ENCODE assay signal across 13 mouse cellular contexts in the genomic region with DNA sequence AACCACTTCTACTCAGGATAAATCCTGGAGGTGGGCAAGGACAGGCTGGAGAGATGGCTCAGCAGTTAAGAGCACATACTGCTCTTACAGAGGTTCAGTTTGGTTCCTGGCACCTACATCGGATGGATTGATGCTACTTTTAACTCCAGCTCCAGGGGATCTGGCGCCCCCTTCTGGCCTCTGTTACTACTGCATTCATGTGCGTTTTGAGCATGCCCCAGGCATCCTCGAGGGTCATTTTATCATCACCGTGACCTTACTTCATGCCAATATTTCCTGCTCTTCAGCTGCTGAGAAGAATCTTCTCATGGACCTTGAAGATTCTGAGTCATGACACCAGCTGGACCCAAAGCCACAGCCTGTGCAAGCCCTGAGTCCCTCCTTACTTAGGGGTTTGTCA. TPM values are rescaled to one million over a fixed set of nuclear protein-coding genes. Genes with fewer than 3 reads are reported as not detected.
A peak's percentile ranks its signal among the peaks of the same experiment; 100 is the strongest.
DNase-seq lines count a peak whose midpoint lies in the region; ATAC-seq and TF ChIP-seq lines count a peak whose summit lies in the region.
"Had no signal": no experiment of that assay in that cellular context is flagged by ENCODE, and none has a peak within 500 bp of the region (broad histone marks: within the 10 kb centered on the region; RNA-seq: fewer than 3 reads in every experiment).

No protein-coding gene starts in this region.

- H3K27me3 ChIP-seq in kidney, adult 2 months (replicated peaks; ENCODE audit: control insufficient read depth, insufficient read depth, low read length) = no peaks in the 10 kb centered on the region
- peaks cover under 1% of the 10 kb centered on the region; the same call in 1 of the 2 replicates for H3K27me3 ChIP-seq in stomach, postnatal 0 days (ENCODE audit: control insufficient read depth, insufficient read depth, low read length)

- TF ChIP-seq POLR2A in kidney, adult 2 months (IDR thresholded peaks at IDR 0.05; ENCODE audit: low read depth, low read length) = no peak

- no peaks in the 10 kb centered on the region for H3K4me1 ChIP-seq in kidney, adult 2 months (ENCODE audit: control insufficient read depth, insufficient read depth, low read length)
- H3K4me1 ChIP-seq in stomach, postnatal 0 days (replicated peaks; ENCODE audit: control insufficient read depth, insufficient read depth) = no peaks in the 10 kb centered on the region
- H3K4me1 ChIP-seq: embryonic facial prominence, embryonic 15.5 days; limb, embryonic 10.5 days; stomach, embryonic 15.5 days had no signal

- H3K36me3 ChIP-seq in kidney, adult 2 months (ENCODE audit: control insufficient read depth, insufficient read depth, low read length) = no peaks in the 10 kb centered on the region
- no peaks in the 10 kb centered on the region for H3K36me3 ChIP-seq in stomach, postnatal 0 days (ENCODE audit: control insufficient read depth, insufficient read depth, low read length)
- H3K36me3 ChIP-seq: embryonic facial prominence, embryonic 15.5 days; limb, embryonic 10.5 days; stomach, embryonic 15.5 days had no signal

- WGBS in kidney, adult 2 months = 60% methylated on average over 5 of the region's 5 CpGs
- 60% methylated on average over 5 of the region's 5 CpGs for WGBS in stomach, postnatal 0 days

- H3K4me3 ChIP-seq in kidney, adult 2 months (ENCODE audit: insufficient read depth, low read depth, low read length) = no peak overlapping the region
- no peak overlapping the region for H3K4me3 ChIP-seq in stomach, postnatal 0 days (ENCODE audit: low read depth, low read length)
- H3K4me3 ChIP-seq: embryonic facial prominence, embryonic 15.5 days; limb, embryonic 10.5 days; stomach, embryonic 15.5 days had no signal

- no peak for TF ChIP-seq EP300 in stomach, postnatal 0 days (optimal IDR thresholded peaks at IDR 0.05)

- TF ChIP-seq CTCF in kidney, adult 2 months (conservative IDR thresholded peaks at IDR 0.05; ENCODE audit: insufficient read depth, insufficient read length, low read depth, low read length) = peak; percentile 41
- TF ChIP-seq CTCF in stomach, postnatal 0 days (IDR thresholded peaks at IDR 0.05; ENCODE audit: low read depth) = peak; percentile 48

- H3K27ac ChIP-seq in kidney, adult 2 months (ENCODE audit: insufficient read depth, low read depth, low read length) = no peak overlapping the region
- no peak overlapping the region for H3K27ac ChIP-seq in stomach, postnatal 0 days (replicated peaks)
- H3K27ac ChIP-seq: embryonic facial prominence, embryonic 15.5 days; limb, embryonic 10.5 days; stomach, embryonic 15.5 days had no signal

- no peaks in the 10 kb centered on the region for H3K9me3 ChIP-seq in stomach, postnatal 0 days (ENCODE audit: control insufficient read depth, low read length)
- H3K9me3 ChIP-seq: embryonic facial prominence, embryonic 15.5 days; limb, embryonic 10.5 days; stomach, embryonic 15.5 days had no signal

- peak; percentile 27 for DNase-seq in kidney, adult 2 months
- DNase-seq in kidney, adult 18-20 months = no peak
- peak; percentile 11 for DNase-seq in thymus, postnatal 25 days
- DNase-seq in thymus, postnatal 10 days (ENCODE audit: low spot score in 2 of 2) = no peak
- DNase-seq in R1 (ENCODE audit: low read depth, low spot score) = peak; percentile 71
- DNase-seq in stomach, postnatal 0 days (ENCODE audit: low spot score) = no peak
- DNase-seq in heart, adult 11 months = no peak
- DNase-seq: heart, postnatal 10 days had no signal

- H3K4me2 ChIP-seq in stomach, postnatal 0 days (replicated peaks; ENCODE audit: low read depth) = no peak overlapping the region
- H3K4me2 ChIP-seq: embryonic facial prominence, embryonic 15.5 days; stomach, embryonic 15.5 days had no signal

- ATAC-seq in stomach, postnatal 0 days (ENCODE audit: low FRiP score, low TSS enrichment) = no peak
- ATAC-seq: forebrain, embryonic 16.5 days; Patski had no signal

- no peak overlapping the region for H3K9ac ChIP-seq in stomach, postnatal 0 days (ENCODE audit: low read length)
- H3K9ac ChIP-seq: embryonic facial prominence, embryonic 15.5 days; stomach, embryonic 15.5 days had no signal

RNA-seq across cellular contexts. Expression of a gene that starts 6.1 kb away (rescaled TPM):
- 0.01 TPM in 1 of 2 replicates, not detected in the other for polyA plus RNA-seq in kidney, adult 2 months (2012; rRNA removed)
- 0.21 and 0.30 TPM in 2 replicates for polyA plus RNA-seq in stomach, postnatal 0 days (2015; fragmentation: Nextera tagmentation; extraction: Ambion mirVana)
- polyA plus RNA-seq: Patski had no signal

RNA-seq across cellular contexts. Expression of a gene that starts 49.9 kb away (rescaled TPM):
- polyA plus RNA-seq in kidney, adult 2 months (2012; rRNA removed) = 102 and 131 TPM in 2 replicates
- polyA plus RNA-seq in stomach, postnatal 0 days (2015; fragmentation: Nextera tagmentation; extraction: Ambion mirVana) = 39.7 and 41.4 TPM in 2 replicates

Comparison
In these comparisons a context has a peak if more than half of its experiments do, and no peak if none do; other contexts are left out.
1. DNase-seq: peak in kidney, adult 2 months (single experiment), thymus, postnatal 25 days (single experiment) and R1 (single experiment); none in kidney, adult 18-20 months (single experiment), thymus, postnatal 10 days (0 of 2), stomach, postnatal 0 days (single experiment) and heart, adult 11 months (single experiment).